Mouse (Mus musculus): Measurements from ENCODE around the gene Fsip1. TPM values are rescaled to one million over a fixed set of nuclear protein-coding genes. Genes with fewer than 3 reads are reported as not detected.
A peak's percentile ranks its signal among the peaks of the same experiment; 100 is the strongest.
"Not testable (repeated sequence)": the region's sequence is repeated elsewhere in the genome, so short reads cannot be mapped to it uniquely, and the experiment has no call there.

Fsip1 gene
- total RNA-seq (2021) = under 1 TPM; 0.37 to 0.45 TPM
- not detected in 2 replicates for polyA plus RNA-seq (2012; rRNA removed)
- long read RNA-seq = 0 reads

- peak; percentile 93 for DNase-seq
Measured at GRCm38 (mm10) chr2:118256621-118257053, at the start of gene Fsip1. TSS of gene Fsip1 (minus strand) at chr2:118256966.

GRCm38 (mm10) chr2:118306522-118306895 is 49.7 kb upstream of the Fsip1 start:
- DNase-seq = peak; percentile 50

DNA sequence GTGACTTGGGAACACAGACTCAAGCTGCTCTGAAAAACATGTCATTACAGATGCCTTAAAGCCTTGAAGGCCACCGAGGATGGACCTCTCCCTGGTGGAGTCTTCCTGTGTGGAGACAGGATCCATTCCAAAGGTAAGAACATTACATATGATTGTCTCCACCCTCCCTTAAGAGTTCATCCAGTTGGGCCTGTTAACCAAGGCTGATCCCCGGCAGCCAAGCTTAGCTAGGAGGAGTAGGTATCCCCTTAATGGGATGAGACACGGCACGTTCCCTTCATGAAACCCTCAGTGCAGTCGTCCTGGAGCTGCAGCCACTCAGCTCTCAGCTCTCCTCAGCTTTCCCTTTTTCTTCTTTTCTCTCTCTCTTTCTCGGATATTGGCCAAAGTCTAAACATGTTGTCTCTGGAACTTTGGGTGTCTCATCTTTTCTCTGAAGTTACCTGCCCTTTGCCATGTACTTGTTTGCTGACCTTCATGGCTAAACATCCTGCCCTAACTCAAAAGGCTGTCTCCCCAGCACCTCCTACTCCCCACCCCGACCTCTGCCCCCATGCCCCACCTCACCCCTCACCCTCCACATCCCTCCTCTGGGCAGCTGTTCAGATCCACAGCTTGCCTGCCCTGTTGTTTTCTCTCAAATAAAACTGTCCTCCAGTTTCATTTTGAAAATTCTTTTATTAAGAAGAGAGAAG is 49.2 kb upstream of the Fsip1 start:
- DNase-seq = no peak

GRCm38 (mm10) chr2:118303456-118303855 is 46.7 kb upstream of the Fsip1 start:
- no peak for DNase-seq

GRCm38 (mm10) chr2:118301656-118302055 is 44.9 kb upstream of the Fsip1 start:
- DNase-seq = no peak

DNA sequence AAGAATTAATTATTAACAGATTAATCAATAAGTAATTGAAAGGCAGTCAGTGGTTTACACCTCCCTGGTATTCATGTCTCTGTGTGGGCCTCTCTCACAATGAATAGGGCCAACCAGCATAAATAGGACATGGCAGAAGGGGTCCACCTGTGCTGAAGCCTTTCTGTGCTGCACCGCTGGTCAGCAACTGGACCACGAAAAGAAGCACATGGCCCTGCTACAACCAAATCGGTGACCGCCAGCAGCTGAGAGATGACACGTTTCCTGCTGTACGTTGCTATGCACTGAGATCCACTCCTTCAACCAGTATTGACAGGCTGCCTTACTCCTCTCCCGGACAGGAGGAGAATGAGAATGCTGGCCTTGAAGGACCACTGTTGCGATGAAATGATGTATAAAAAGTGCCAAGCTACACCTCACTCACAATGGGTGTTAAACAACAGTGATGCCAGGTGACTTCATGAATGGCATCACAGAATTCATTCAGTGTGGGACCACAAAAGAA is 44.3 kb upstream of the Fsip1 start:
- no peak for DNase-seq

DNA sequence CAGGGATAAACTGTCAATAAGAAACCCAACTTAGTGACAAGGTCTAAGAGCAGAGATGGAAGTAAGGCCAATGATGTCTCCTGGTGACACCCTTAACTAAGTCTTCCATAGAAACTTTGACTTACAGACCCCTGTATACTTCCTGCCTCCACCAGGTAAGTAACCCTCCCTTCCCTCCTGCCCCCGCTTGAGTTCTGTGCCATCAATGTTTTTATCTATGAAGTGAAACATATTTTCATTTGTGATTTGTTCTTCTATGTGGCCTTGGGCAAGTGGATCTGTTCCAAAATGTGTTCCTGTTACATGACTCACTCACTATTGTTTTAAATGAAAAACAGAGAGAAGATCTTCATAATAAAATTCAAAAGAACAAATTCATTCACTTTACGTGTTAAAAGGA is 43.2 kb upstream of the Fsip1 start:
- DNase-seq = peak; percentile 57

- DNase-seq = no peak
Measured at GRCm38 (mm10) chr2:118298601-118299000, 41.8 kb upstream of the Fsip1 start.

DNA sequence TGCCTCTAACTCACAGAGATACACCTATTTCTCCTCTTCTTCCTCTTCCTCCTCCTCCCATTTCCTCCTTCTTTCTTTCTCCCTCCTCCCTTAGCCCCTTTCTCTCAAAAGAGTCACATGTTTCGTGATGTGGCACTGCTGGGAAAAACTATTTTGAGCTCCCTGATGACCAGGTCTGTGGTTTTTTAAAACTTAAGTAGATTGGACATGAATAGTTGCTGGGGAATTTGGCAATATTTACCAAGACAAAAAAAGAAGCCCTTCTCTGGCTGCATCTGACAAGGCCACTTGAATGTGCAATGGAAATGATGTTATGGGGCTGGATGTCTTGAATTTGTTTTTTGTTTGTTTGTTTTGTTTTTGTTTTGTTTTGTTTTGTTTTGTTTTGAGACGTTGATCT is 41.2 kb upstream of the Fsip1 start:
- DNase-seq = no peak

- DNase-seq = no peak
Measured at GRCm38 (mm10) chr2:118295505-118295904, 38.7 kb upstream of the Fsip1 start.

DNA sequence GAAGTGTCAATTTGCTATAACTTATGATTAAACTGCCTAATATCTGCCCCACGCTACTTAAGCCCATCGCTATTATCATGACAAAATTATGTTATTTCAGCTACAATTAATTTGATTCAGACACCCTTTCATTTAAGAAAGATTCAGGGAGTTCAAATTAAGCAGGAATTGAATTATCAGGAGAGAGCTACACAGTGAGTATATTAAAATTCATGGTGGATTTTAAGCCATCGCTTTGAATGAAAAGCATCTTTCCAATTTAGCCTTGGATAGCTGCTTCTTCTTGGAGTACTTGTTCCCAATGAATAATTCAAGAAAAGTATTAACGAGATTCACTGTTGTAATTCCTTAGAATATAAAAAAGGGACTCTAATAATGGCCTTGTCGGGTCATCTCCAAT is 36.8 kb upstream of the Fsip1 start:
- no peak for DNase-seq

DNA sequence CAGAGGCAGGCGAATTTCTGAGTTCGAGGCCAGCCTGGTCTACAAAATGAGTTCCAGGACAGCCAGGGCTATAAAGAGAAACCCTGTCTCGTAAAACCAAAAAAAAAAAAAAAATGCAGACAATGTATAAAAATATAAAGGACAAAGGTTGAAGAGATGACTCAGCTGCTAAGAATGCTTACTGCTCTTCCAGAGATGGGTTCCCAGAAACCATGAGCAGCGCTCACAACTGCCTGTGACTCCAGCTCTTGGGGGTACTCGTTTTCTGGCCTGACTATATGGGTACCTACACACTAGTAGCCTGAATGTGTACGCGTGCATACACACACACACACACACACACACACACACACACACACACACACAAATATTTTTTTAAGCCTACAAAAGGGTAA is 32.3 kb upstream of the Fsip1 start:
- DNase-seq = not testable (repeated sequence)

GRCm38 (mm10) chr2:118288326-118289065 is 31.7 kb upstream of the Fsip1 start:
- DNase-seq = no peak

DNA sequence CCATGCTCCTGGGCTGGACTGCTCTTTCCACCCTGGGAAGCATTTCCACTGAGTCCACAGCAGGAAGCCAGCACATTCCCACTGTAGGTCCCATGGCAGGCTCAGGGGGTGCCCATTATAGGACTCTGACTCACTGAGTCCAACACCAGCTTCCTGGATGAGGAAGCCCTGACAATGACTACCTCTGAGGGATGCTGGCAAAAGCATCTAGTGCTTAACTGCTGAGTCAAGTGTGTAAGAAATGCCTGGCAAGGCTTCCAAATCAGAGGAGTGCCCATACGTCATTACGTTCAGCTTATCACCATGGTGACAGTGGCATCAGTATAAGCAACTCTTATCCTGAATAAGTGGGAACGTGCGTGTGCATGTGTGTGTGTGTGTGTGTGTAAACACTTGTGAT is 30.9 kb upstream of the Fsip1 start:
- DNase-seq = no peak

GRCm38 (mm10) chr2:118282467-118282866 is 25.7 kb upstream of the Fsip1 start:
- no peak for DNase-seq

DNA sequence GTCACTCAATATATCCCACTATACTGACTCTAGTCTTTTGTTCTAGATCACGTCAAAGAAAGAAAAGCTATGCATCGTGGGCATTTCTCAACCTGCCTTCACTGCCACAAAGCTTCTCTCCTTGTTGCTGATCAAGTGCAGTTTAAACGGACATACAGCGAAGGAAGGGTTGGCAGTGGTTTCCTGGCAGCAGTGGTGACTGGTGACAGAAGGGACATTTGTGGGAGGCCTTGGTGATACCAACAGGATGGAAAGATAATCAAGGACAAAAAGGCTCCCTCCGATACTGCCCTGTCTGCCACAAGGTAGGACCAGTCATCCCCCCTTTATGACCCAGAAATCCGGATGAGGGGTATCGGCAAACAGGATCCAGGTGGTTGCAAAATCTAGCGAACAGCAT is 21.5 kb upstream of the Fsip1 start:
- no peak for DNase-seq

- DNase-seq = no peak
Measured at GRCm38 (mm10) chr2:118271606-118272005, 14.8 kb upstream of the Fsip1 start.

GRCm38 (mm10) chr2:118270213-118270612 is 13.4 kb upstream of the Fsip1 start:
- DNase-seq = no peak

- DNase-seq = no peak
Measured at GRCm38 (mm10) chr2:118263914-118264201, 7.1 kb upstream of the Fsip1 start.

DNA sequence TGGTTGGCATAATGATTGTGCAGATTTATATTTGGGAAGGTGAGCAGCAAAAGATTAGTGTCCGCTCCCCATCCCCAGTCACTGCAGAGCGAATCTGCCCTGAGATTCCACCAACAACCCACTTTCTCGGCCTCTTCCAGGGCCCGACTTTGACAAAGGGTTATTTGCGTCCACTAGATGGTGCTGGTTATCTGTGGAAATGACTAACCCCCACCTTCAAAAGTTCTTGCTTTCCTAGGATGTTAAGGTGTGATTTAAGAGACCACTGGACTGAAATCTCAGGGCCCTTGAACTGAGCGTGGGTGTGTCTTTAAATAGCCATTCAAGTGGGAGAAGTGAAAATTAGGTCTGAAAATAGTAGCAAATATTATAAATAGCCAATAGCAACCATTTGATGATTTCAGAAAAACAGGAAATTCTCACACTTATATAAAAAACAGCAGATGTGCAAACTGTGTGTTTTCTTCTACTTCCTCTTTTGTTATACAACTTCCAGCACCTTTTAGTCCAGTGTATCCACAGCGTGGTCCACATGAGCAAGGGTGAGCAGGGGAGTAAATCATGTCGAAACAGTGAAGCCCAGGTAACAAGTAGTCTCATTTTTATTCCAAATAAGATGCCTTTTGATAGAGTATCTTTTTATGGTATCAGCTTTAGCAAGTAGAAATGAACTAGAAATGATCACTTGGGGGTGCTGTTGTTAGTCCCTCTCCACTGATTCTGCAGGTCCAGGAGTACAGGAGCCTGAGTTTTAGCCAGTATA is 6.6 kb upstream of the Fsip1 start:
- peak; percentile 51 for DNase-seq

- no peak for DNase-seq
Measured at GRCm38 (mm10) chr2:118262673-118263072, 5.9 kb upstream of the Fsip1 start.

GRCm38 (mm10) chr2:118259746-118260145 is 3.0 kb upstream of the Fsip1 start:
- no peak for DNase-seq

- DNase-seq = peak; percentile 11
Measured at GRCm38 (mm10) chr2:118257094-118257493, 328 bp upstream of the Fsip1 start.
